Mouse (Mus musculus): ENCODE measurements around the gene Ing1. TPM values are rescaled to one million over a fixed set of nuclear protein-coding genes. Genes with fewer than 3 reads are reported as not detected.
"Not testable (repeated sequence)": the region's sequence is repeated elsewhere in the genome, so short reads cannot be mapped to it uniquely, and the experiment has no call there.

Gene Ing1
- total RNA-seq, 2 experiments from 2014 or later: 34.7 to 38.1 TPM

DNA sequence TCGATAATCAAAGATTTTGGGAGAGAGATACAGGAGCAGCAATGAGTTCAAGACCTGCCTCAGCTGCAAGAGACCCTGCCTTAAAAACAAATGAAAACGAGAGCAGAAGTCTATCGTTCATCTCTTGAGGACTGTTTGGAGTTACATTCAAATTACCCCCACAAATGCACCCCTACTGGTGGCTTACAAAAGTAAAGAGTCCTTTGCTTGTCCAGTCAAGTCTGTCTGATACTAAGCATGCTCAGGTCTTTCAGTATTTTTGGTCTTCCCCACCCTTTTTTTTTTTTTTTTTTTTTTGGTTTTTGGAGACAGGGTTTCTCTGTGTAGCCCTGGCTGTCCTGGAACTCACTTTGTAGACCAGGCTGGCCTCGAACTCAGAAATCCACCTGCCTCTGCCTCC lies 3.9 kb upstream of the Ing1 start:
- not testable (repeated sequence) for DNase-seq

DNA sequence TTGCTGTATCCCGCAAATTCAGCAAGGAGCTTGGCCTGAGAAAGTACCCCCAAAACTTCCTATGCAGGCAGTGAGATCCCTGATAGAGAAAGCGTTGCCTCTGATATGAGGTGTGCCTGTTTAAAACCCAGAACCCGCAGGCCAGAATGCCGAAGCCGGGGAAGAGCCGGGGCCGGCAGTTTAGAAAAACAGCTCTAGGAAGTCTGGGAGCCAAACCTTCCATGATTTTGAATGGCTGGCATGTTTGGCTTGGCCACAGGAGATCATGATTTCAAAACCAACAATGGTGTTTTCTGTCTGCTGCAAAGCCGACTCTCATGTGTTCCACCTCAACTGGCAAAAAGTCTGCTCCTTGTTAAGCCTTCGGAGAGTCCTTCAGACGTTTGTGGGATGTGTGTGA lies 3.0 kb upstream of the Ing1 start:
- DNase-seq: no peak

DNA sequence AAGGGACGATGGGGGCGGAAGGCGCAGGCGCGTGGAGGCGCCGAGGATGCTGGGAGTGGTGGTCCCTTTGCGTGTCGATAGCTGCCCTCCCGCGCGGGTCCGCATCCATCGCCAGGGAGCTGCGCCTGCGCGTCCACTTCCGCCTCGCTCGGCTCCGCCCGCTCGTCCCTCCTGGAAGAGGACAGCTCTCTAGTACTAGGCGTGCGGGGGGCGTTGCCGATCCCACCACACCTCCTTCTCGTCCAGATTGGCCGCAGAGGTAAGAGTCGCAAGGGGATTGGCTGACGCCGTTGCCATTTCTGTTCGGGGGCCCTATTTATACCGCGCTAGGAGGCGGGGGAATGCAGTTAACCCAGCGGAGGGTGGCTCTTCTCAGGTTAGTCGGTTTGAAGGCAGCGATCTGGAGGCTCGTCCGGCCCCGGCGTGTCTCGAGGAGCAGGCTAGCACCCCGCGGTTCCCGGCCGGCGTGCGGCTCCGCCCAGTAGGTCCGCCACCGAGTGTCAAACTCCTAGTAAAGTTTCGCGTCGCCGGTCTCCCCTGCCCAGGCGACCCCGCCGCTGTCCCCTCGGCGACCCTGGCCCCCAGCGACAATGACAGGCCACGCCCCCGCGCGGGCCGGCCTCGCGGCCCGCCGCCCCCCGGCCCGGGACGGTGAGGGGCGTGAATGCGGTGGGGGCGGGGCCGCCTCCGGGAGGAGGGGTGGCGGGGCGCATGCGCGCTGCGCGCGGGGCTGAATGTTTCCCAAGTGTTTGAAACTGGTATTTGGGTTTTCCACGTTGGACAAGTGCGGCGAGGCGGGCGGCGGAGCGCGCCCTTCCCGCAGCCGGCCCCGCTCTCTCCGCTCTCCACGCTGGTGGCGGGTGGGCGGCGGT lies 585 bp downstream of the Ing1 start:
- DNase-seq: peak; percentile 99

DNA sequence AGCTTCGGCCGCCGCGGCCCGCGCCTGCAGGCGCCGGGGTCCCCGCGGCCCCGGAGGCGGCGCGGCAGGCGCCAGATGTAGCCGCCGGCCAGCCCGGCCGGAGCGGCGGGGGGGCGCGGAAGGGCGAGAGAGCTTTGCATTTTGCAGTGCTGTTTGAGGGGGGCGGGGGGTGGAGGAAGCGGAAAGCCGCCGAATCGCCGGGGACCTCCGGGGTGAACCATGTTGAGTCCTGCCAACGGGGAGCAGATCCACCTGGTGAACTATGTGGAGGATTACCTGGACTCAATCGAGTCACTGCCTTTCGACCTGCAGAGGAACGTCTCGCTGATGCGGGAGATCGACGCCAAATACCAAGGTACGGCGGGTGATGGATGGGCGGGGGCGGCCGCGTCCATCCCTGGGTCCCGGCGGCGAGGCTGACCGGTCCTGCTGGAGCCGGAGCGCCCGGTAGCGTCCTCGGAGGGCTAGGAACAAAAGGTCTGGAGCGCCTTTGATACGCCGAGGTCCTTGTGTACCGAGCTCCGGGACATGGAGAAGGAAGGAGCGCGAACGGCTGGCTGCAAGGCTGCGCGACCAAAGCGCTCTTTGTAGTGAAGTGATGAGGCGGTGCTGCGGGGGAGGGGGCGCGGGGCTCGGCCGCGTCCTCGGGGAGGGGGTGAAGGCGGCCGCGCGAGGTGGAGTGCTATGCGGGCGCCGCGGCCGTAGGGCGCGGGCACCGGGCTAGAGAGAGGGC lies 1.5 kb downstream of the Ing1 start:
- peak; percentile 41 for DNase-seq

DNA sequence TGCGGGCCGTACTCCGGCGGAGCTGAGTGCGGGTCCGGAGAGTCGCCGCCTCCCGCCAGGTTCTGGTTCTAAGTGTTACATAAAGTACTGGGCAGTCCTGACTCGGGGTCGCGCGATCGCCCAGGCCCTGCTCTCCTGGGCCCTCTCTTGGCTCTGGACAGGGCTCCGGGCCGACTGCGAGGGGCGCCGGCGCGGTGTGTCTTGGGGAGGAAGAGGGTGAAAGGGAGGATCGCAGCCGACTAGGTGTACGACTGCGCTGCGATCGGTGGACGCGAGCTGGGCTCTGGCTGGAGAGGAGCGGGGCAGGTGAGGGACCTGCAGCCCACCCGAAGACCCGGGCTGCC lies 2.0 kb downstream of the Ing1 start:
- DNase-seq: no peak

DNA sequence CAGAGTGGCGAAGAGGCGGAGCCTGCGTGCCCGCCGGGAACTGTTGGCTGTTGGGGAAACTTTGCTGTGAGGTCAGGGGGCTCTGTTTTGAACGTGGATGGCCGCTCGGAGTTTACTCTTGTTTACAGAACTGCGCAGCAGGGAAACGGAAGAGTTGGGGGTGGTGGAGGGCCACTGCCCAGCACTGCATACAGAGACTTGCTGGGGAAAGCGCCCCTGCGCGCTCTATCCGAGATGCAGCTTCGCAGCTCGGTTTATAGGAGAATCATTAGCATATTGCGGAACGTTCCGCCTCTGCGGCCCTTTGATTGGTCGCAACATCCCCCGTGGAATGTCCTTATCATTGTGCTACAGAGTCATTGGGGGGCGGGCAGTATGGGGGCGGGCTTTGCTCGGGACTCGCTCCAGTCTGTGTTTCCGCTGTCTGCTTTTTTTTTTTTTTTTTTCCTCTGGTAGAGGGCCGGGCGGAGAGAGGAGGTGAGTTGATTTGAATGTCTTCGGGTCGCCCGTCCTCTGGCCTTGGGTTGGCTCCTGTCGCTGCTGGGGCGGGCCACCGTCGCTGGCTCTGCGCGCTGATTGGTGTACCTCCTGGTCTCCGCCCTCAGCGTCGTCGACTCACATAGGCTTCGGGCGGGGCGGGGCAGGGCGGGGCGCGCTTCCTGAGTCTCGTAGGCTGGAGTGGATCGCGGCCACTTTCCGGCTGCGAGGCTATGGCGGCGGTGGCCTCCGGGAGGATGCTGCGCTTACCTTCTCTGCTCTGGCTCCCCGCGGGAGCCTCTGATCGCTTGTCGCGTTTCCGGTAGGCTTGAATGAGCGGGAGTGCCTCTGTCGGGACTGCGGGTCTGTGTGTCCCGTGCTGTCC lies 2.6 kb downstream of the Ing1 start:
- peak; percentile 98 for DNase-seq

DNA sequence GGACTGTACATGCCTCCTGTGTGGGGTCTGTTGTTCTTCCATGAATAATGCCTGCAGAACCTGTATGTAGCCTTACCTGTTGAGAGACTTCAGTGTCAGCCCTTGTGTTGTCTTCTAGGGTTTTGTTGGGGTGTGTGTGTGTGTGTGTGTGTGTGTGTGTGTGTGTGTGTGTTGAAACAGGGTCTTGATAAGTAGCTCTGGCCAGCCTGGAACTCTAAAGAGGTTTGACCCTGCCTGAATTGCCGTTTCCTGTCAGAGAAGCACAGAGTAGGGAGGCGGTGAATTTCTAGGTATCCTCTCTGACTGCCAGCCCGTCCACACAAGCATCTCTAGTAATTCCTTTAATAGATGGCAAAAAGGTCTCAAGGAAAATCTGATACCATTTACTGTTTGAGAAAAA lies 4.1 kb downstream of the Ing1 start:
- no peak for DNase-seq

DNA sequence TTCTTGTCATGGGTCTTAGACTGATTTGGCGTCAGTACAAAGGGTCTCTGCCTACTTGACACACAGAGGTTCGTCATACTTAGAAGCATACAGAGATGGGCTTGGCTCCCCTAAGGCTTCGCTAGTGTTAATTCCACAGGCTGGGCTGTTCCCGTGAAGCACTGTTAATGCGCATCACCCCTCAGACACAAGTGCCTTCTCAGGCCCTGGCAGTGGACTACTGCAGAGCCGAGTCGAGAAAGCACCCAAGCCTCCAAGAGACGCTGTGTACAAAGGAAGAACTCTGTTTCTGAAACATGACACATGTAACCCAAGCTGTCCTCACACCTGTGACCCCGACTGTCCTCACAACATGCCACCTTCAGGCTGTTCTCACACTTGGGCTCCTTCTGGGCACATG lies 4.8 kb downstream of the Ing1 start:
- no peak for DNase-seq

DNA sequence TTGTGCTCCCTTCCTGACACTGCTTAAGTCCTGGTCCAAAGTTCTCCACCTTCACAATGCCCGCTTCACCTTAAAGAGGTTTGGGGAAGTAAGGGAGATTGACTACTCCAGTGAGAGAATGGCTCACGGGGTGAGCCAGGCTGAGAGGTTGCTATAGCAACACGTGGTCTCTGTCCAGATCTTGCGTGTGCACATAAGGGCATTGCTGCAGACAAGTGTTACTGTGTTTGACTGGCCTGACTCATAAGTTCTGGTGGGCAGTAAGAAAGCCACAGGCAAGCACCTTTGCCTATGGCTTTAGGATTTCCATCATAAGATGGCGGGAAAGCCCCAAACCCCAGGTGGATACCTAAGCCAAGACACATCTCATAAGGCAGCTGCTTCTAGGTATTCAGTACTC lies 8.9 kb downstream of the Ing1 start:
- DNase-seq: no peak

DNA sequence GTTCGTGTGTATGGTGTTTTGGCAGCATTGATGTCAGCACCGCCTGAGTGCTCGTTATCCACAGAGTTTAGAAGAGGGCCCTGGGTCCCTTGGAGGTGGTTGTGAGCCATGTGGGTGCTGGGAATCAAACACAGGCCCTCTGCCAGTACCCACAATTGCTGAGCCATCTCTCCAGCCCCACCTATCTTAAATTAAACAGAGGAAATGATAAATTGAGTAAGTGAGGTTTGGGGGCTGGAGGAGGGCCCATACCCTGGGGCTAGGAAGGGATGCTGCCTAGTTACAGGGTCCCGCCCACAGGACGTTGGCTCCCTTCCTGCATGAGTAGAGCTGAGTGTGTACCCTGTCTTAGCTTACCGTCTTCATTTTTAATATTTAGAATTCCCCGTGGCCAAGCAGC lies 9.3 kb downstream of the Ing1 start:
- DNase-seq: no peak

DNA sequence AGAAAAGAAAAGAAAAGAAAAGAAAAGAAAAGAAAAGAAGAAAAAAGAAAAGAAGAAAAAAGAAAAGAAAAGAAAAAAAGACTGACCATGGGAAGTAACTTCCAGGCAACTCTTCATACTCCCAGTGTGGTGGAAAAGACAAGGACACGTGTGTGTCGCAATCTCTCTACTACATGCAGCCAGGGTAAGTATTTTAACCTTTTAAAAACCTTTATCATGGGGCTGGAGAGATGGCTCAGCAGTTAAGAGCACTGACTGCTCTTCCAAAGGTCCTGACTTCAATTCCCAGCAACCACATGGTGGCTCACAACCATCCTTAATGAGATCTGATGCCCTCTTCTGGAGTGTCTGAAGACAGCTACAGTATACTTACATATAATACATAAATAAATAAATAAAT lies 12.8 kb downstream of the Ing1 start:
- not testable (repeated sequence) for DNase-seq

DNA sequence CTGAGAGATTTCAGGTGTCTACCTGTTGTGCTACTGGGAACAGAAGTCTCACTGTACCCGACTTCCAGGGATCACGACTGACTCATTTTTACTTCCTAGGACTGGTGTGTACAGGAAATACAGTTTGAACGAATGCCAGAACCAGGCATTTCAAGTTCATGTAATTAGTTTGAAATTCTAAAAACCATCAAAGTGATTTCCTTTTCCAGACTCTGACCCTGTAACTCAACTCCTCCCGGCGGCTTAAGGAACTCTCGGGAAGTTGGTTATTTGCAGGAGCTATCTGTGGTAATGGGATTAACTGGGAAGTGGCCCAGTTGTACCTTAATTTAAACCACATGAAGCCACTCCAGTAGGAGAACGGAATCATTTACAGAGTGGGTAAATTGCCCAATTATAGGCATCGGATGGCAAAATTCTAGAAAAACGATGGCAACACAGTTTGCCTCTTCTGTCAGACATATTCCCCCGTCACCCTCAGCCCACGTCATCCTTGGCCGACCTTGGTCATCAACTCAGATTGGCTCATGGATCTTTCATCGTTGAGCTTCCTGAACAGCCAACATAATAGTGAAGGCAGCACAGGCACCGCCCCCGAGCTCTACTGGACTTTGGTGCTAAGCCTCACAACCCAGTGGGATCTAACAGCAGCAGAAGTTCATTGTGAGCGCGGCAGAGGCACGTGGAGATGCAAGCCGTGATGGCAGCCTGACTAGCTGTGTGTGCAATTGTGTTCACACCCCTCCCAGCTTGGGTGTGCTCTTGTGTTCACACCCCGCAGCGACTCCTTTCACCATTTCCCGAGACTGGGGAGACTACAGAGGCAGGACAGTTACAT lies 14.1 kb downstream of the Ing1 start:
- DNase-seq: no peak

DNA sequence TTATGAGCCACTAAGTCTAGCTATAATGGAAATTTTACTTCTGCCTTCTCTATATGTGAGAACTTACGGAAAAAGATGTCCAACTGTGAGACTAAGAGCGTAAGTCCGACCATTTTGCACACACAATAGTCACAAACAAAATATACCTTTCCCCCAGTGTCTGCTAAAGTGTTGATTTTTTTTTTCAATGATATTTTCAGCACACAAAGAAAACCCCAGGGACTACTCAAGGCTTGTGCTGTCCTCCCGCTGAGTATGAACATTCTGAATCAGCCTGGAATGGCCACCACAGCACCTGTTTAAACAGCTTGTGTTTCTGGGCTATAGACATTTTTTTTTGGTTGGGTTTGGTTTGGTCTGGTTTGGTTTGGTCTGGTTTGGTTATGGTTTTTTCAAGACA lies 15.4 kb downstream of the Ing1 start:
- no peak for DNase-seq

DNA sequence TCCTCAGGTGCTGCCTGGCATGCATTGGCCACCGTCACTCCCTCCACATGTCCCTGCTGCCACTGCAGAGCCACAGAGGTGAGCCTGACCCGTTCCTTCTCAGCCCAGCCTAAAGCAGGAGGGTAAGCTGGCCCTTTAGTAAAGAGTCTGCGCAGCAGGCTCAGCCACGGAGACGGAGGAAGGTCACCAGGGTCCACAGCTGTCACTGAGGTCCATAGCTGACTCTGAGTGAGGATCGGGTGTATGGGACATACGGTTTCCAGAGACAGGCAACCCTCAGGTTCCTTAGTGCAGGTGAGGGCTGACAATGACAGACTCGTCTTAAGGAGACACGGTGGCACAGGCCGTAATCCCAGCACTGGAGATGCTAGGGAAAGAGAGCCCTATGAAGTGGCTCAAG lies 16.6 kb downstream of the Ing1 start:
- DNase-seq: no peak

DNA sequence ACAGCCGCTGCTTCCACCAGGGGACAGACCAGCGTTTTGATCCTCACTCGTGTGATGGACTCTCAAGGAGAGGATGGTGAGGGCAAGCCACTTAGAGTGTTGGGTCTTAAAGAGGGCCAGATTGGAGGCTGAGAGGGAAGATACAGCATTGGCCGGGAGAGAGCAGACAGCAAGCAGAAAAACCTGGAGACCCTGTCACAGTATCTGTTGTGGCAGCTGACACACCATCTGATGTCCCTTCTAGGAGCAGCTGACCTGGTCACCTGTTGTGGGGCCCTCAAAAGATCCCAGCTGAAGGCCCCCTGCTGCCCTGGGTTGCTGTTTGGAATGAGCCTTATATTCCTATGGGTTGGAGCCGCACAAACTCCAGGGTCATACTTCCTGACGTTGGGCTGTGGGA lies 17.1 kb downstream of the Ing1 start:
- DNase-seq: no peak

DNA sequence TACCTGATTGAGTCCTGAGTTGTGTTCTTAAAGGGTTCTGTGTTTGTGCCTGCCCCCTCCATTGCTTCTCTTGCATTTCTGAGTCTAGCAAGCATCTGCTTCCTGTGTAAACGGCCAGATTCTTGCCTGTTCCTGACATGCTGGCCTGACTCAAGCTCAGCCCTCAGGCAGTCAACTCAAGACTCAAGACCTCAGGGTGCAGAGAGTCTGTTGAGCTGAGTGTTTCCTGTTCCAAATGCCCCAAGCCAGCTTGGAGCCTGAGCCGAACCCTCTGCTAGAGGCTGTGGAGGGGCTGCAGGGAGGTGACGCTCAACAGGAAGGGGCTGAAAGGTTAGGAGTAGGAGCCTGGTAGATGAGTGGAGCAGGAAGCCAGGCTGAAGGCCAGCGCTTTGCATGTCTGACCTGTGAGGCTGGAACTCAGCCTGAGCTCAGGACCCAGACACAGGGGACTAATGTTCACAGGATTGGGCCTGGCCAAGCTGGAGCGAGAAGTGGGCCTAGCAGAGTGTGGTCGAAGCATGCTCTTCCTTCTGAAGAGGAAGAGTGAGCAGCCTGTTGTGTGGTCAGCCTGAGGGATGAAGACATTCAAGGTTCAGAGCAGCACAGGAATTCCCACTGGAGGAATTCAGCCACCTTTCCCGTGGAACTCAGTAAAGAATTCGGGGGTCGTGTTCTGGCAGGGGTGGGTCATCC lies 19.7 kb downstream of the Ing1 start:
- DNase-seq: no peak

DNA sequence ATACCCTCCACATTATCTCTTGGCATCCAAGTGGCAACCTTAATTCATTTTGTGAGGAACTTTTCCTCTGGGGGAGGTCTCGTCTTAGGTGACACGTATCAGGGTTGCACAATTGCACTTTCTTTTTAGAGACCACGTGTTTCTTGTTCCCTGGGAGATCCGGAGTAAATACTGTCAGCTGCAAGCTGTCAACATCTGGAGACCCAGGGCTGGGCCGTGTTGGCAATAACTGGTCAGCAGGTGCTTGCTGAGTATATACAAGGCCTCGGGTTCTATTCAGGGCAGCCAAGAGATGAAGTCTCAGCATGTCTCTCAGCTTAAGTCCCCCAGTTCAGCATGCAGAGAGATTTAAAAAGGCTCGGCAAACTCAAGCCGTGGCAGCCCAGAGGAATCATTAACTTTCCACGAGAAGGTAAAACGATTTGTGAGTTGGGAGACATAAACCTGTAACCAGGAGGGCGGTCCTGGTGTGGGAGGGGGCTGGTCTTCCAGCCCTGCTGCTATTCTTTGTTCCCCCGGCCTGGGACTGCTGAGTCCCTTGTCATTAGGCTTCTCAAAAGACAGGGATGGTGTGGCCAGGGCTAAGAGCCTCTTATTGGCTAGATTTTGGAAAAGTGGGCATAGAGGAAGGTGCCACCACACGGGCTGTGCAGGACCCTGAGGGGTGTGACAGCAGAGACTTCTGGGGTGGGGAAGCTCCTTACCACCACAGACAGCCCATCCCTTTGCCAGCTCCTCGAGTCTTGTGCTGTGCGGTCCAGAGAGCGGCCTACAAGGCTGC lies 20.4 kb downstream of the Ing1 start:
- DNase-seq: no peak

DNA sequence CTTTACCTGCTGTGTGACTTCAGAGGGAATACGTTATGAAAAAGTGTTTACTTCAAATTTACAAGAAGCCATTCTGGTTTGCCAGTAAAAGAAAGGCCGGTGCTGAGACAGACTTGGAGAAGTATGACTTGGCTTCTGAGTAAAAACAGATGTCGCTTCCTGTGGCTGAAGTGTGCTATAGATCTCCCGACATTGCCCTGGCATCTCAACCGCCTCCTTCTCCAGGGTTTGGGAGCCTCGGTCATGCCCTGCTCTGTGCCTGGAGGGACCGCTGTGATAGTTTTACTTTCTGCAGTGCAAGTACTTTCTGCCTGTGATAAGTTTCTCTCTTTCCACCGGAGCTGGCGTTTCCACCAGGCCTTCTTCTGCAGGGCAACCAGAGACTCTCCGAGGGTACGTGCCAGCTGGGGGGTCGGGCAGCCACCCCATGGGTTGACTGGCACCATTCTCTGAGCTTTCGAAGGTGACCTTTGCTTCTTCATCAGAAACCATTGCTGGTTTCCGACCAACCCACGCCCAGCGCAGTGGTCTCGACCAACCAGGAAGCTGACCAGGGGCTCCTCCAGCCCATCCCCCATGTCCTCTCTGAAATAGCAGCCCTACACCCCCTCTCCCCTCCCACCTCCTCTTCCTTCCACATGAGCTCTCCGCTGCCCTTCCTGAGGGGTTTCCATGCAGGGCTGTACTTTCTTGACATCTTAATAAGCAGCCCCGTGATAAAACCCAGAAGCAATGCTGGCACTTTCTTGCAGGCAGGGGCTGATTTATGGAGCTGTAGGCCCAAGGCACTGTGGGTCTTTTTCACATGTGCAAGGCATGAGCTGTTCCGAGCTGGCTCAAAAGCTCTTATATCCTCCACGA lies 30.4 kb downstream of the Ing1 start:
- no peak for DNase-seq

DNA sequence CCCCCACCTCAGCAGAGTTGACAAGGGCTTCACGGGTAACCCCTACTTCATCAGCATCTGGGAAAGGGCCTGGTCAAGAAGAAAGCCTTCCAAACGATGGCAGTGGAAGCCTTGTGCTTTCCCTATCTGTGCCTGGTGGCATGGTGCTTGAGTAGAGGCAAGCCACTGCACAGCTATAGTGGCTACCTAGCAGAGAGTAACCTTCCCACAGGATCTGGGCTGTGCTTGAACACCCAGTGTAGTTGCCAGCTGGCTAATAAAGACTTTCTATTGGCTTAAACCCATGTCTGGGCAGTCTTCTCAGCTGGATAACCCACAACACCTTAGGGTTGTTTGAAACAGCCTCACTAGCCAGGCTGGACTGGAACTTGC lies 31.0 kb downstream of the Ing1 start:
- DNase-seq: no peak

DNA sequence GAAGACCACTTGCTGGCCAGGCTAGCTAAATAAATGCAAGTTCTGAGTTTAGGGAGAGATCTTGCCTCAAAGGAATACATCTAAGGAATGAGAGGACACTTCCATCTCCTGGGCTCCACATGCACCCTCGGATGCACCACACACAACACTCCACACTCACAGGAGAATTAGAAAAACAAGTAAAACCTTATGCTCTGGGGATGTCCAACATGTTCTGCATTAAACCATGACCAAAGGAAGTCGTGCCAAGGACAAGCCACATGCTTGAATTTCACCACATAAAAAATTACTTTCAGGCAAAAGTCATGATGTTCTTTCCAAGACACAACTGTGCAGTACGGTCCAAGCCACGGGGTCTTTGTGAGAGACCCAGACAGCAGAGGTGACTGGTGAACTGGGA lies 36.5 kb downstream of the Ing1 start:
- no peak for DNase-seq

All from heart, postnatal 4 days (tissue).